Mouse (Mus musculus) v-Abl transformed pro-B cells (cell line): ENCODE results near the gene Ifrd2.

ENCODE experiments used
- in situ Hi-C, 2 experiments: fragments of 400-800 bp; cut with MboI; formaldehyde crosslinking; loops; one replicate each; pipeline ENCODE4 v1.15.1; 2025; ENCODE audit not compliant: unreplicated experiment in 2 of 2

Gene Ifrd2

DNA sequence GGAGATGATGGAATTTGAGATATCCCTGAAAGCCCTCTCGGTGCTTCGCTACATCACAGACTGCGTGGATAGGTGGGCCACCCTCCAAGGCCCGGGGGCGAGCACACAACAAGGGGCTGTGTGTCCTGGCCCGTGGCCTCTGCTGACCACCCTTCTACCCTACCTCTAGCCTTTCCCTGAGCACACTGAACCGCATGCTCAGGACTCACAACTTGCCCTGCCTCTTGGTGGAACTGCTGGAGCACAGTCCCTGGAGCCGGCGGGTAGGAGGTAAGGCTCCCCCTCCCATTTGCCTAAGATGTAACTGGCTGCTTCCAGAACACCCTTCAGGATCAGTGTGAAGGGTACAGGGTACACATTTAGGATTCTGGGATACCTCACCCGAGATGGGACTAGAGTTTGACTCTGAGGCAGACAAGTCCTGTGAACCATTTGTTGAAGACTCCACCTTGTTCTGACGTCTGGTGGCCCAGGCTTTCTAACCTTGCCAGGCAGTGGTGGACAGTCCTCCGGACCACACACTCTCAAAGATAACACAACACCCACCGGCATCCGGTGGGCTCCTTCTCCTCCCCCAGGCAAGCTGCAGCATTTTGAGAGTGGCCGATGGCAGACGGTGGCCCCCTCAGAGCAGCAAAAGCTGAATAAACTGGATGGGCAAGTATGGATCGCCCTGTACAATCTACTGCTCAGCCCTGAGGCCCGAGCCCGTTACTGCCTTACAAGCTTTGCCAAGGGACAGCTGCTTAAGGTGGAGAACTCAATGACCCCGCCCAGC is 38.0 kb upstream of the Ifrd2 start:
- in situ Hi-C loops, result loop anchor here (25.0 kb wide), 3 partner anchors 1362 to 1538 kb away; partner anchors contain the start of genes Ccdc51 (in 1 of the 2), Glyctk (in 1 of the 2), Plxnb1 (in 1 of the 2) and Ppm1m (in 1 of the 2)

GRCm38 (mm10) chr9:107550491-107551116 is 36.8 kb upstream of the Ifrd2 start:
- in situ Hi-C loops, result loop anchor here in 1 of 2 experiments (25.0 kb wide), 1 partner anchor 1363 kb away; the partner anchor contains the start of gene Ppm1m

DNA sequence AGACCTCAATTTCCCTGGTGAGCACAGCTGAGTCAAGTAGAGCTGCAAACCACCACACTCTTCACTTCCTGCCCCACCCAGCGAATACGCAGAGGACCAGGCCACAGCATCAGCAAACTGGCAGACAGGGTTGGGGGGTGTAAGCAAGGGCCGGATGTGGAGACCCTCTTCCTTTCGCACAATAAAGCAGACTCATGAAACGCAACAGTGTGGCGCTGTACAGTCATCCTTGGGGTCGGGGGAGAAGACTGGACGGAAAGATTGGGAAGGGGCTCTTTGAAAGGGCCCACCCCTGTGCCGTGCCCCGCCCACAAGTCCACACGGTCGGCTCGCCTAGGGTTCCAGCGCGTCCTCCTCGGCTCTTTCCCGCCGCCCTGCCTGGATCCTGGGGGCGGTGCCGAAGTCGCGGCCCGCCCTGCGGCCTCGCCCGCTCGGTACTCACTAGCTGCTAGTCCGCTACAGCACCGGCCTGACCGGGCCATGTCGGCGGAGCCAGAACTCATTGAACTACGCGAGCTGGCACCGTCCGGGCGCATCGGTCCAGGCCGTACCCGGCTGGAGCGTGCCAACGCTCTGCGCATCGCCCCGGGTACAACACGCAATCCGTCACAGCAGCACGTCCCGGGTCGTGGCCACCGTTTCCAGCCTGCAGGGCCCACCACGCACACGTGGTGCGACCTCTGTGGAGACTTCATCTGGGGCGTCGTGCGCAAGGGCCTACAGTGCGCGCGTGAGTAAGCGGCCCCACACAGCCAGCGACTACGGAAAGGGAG is 36.1 kb upstream of the Ifrd2 start, which contains the start of gene Rassf1:
TSS of gene Rassf1 (plus strand) at position 439 of the 773 bp plus-strand sequence.
- in situ Hi-C loops, result loop anchor here in 1 of 2 experiments (25.0 kb wide), 1 partner anchor 1364 kb away; the partner anchor contains the start of gene Ppm1m

DNA sequence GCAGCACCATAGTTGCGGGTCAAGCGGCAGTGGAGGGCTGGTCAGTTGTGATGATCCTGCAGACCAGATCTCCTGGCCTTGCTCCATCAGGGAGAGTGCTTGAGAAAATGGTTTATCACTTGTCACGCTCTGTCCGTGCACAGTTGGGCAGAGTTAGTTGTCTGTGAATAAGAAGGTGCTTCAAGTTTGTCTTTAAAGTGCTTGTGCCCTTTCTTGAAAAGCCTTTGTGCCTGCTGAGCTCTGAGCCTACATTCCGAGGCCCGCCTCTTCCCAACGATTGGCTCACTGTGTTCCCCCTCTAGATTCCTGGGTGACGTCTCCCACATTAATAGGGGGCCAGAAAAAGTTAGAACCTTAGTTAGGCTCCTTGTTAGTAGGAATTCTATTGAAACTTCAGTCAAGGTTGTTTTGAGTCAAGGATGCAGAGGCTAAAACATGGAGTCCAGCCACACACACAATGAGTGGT is 35.5 kb upstream of the Ifrd2 start:
- in situ Hi-C loops, result loop anchor here in 1 of 2 experiments (25.0 kb wide), 1 partner anchor 1365 kb away; the partner anchor contains the start of gene Ppm1m

GRCm38 (mm10) chr9:107552690-107553393 is 34.6 kb upstream of the Ifrd2 start:
- in situ Hi-C loops, result loop anchor here in 1 of 2 experiments (25.0 kb wide), 1 partner anchor 1366 kb away; the partner anchor contains the start of gene Ppm1m

- in situ Hi-C loops, result loop anchor here in 1 of 2 experiments (25.0 kb wide), 1 partner anchor 1366 kb away; the partner anchor contains the start of gene Ppm1m
Measured at GRCm38 (mm10) chr9:107553541-107554318, 33.7 kb upstream of the Ifrd2 start.

DNA sequence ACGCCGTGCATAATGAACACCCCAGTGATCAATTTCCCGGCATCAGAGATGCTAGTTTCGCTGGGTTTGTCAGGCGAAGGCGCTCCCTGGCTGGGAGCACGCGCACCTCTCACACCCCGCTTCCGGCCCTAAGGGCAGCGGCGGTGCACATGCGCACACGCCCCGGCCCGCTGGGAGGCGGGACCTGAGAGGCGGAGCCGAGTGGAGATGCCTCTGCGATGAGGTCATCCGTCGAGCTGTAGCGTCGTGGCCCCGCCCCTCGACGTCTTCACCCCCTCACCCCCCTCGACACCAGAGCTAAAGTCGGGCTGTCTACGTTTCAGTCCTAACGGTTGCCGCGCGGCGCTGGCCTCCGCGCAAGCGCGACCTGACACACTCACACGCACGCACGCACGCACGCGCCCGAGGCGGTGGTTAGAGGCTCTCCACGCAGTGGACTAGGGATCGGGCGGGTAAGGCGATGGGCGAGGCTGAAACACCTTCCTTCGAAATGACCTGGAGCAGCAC is 33.1 kb upstream of the Ifrd2 start:
- in situ Hi-C loops, result loop anchor here in 1 of 2 experiments (25.0 kb wide), 1 partner anchor 1367 kb away; the partner anchor contains the start of gene Ppm1m

DNA sequence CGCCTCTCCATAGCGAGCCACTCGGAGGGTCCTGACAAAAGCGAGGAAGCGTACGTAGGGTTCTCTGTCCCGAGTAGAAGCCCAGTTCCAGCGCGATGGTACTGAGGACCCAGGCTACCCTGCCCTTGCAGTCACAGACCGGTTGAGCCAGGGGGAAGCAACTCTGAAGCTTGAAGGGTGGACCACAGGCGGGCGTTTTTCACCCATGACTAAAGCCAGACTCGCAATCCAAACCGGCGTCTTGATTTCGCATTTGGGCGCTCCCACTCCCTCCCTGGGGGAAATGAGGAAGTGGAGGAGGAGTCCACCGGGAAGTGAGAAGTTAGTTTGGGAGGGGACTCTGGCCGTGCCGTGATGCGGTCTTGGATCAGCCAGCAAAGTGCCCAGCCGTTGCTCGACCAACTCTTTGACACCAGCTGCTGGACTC is 32.4 kb upstream of the Ifrd2 start:
- in situ Hi-C loops, result loop anchor here in 1 of 2 experiments (25.0 kb wide), 1 partner anchor 1368 kb away; the partner anchor contains the start of gene Ppm1m

- in situ Hi-C loops, result loop anchor here in 1 of 2 experiments (25.0 kb wide), 1 partner anchor 1368 kb away; the partner anchor contains the start of gene Ppm1m
Measured at GRCm38 (mm10) chr9:107555701-107556100, 31.7 kb upstream of the Ifrd2 start.

GRCm38 (mm10) chr9:107556346-107556745 is 31.1 kb upstream of the Ifrd2 start:
- in situ Hi-C loops, result loop anchor here in 1 of 2 experiments (25.0 kb wide), 1 partner anchor 1369 kb away; the partner anchor contains the start of gene Ppm1m

GRCm38 (mm10) chr9:107563029-107563581 is 24.3 kb upstream of the Ifrd2 start, which contains the start of gene Tusc2:
Gene Tusc2 (plus strand): TSS chr9:107563255.
- in situ Hi-C loops, result loop anchor here in 1 of 2 experiments (25.0 kb wide), 1 partner anchor 1376 kb away; the partner anchor contains the start of gene Ppm1m

DNA sequence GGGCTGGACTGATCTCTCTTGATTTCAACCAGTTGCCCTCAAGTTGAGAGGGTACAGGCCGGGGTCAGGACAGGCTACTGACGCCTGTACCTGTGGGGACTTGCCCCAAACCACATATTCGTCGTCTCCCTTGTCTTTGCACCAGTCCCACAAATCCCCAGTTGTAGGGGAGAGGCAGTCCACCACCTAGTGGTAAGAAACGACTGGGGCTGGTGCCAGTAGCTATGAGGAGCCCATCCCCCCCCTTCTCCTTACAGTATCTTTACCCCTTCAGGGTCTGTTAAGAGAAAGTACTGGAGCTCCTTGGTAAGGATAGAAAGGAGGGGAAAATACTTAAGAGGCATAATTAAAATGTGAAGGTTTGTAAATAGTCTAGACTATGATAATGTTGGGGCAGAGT is 21.9 kb upstream of the Ifrd2 start:
- in situ Hi-C loops, result loop anchor here in 1 of 2 experiments (25.0 kb wide), 1 partner anchor 1378 kb away; the partner anchor contains the start of gene Ppm1m

GRCm38 (mm10) chr9:107566041-107566709 is 21.3 kb upstream of the Ifrd2 start:
- in situ Hi-C loops, result loop anchor here in 1 of 2 experiments (25.0 kb wide), 1 partner anchor 1379 kb away; the partner anchor contains the start of gene Ppm1m

GRCm38 (mm10) chr9:107566855-107567254 is 20.6 kb upstream of the Ifrd2 start:
- in situ Hi-C loops, result loop anchor here in 1 of 2 experiments (25.0 kb wide), 1 partner anchor 1380 kb away; the partner anchor contains the start of gene Ppm1m

DNA sequence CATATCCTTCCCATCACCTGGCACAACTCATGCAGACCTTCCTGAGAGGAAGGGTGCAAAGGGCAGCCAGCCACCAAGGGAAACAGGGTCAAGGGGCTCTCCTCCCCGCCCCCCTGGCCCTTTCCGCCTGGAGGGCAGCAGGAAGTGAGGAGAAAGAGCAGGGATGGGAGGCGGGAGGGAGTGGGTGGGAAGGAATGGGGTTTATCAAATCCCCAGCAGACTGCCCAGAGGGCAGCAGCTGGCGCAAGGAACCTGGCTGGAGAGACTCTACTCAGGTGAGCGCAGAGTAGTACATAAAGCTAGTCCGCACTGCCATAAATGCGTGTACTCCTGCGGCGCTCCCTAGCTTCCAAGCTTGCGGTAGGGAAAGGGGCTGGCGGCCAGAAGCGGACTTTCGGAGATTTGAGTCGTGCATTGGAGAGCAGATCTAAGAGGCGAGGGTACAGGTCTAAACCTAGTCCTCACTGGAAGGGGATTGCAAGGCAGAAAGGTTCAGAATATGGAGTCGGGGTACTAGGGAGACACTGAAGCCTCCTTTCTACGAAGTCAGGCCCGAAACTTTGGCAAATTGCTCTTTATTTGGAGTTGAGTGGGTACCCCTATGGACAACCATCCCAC is 19.6 kb upstream of the Ifrd2 start, which contains the start of gene Hyal2:
TSS of gene Hyal2 (plus strand) at position 244 of the 618 bp plus-strand sequence.
- in situ Hi-C loops, result loop anchor here in 1 of 2 experiments (25.0 kb wide), 1 partner anchor 1381 kb away; the partner anchor contains the start of gene Ppm1m
